Mouse (Mus musculus) forelimb bud, embryonic 11.5 days (tissue): Measurements from ENCODE around the gene Mlst8.

Experiments
- DNase-seq: peaks from one replicate; pipeline ENCODE4 v3.0.0-alpha.2; 2012; ENCODE audit warnings: low read depth, low spot score

Mlst8 gene

GRCm38 (mm10) chr17:24489265-24490030, 10.6 kb upstream of the Mlst8 start:
- DNase-seq: no peak

DNA sequence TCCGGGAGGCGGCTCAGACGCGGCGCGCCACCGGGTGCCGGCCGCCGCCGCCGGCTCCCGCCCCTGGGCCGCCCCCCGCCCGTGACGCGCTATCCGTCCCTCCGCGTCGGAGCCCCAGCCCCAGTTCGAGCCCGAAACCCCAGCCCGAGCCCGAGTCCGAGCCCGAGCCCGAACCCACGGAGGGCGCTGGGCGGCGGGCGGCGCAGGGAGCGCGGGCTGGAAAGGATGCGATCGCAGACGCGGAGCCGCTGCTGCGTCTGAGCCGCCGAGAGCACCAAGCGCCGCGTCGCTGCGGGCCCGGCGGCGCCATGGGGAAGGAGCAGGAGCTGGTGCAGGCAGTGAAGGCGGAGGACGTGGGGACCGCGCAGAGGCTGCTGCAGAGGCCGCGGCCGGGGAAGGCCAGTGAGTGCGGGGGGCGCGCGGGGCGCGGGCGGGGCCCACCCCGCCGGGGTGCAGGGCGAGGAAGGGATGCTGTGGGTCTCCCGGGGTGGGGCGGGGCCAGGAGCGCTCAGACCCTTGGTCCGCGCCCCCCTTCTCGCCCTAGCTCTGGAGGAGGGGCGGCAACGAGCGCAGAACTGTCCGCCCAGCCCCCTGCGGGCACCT, 9.9 kb upstream of the Mlst8 start:
- no peak for DNase-seq

DNA sequence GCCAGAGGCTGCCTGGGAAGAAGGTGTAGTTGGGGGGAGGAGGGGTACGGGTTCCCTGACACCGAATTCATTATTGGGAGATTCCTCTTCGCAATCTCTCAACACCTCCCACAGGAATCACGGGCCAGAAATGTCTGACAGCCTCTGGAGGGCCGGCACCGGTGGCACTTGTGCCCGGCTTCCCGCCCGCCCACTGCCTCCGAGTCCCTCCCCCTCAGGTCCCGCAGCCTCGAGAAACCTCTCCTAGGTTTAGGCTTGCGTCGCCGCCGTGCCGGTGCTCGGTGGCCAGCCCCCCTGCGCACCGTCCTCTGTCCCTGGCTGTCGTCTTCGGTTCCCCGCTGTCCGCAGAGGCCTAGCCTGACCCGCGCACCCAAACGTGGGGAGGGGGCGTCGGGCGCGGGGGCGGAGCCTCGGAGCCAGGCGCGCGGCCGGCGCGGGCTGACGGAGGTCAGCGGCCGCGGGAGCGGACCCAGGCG, 9.3 kb upstream of the Mlst8 start, which contains the start of gene Caskin1:
Caskin1 (plus strand) TSS at position 416 of the 476 bp plus-strand sequence.
- no peak for DNase-seq

DNA sequence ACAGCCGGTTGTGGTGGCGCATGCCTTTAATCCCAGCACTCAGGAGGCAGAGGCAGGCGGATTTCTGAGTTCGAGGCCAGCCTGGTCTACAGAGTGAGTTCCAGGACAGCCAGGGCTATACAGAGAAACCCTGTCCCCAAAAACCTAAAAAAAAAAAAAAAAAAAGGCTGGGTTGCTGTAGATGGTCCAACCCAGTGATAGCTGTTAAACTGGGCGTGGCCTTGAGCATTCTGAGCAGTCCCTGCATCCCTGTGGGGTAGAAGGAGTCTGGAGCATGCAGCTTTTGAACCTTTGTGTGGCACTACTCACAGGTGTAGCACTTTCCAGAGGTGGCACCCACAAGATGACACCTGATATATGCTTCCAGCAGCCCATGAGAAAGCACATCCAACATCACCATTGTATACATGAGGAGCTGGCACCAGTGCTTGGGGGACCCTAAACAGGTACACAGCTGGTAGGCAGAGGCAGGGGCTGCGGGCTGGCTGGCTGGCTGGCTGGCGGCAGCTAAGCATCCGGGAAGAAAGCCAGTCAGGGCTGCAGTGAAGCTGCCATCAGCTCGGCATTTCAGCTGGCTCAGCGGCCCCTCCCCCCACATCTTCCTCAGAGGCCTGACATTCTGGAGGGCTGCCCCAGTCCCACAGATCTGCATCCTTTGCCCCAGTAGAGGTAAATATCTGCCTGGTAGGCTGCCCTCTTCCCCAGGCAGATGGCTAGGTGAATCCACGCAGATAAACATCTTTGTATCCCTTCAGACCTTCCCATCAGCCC, 6.4 kb upstream of the Mlst8 start:
- DNase-seq: no peak

GRCm38 (mm10) chr17:24483495-24483894, 4.6 kb upstream of the Mlst8 start:
- DNase-seq: no peak

DNA sequence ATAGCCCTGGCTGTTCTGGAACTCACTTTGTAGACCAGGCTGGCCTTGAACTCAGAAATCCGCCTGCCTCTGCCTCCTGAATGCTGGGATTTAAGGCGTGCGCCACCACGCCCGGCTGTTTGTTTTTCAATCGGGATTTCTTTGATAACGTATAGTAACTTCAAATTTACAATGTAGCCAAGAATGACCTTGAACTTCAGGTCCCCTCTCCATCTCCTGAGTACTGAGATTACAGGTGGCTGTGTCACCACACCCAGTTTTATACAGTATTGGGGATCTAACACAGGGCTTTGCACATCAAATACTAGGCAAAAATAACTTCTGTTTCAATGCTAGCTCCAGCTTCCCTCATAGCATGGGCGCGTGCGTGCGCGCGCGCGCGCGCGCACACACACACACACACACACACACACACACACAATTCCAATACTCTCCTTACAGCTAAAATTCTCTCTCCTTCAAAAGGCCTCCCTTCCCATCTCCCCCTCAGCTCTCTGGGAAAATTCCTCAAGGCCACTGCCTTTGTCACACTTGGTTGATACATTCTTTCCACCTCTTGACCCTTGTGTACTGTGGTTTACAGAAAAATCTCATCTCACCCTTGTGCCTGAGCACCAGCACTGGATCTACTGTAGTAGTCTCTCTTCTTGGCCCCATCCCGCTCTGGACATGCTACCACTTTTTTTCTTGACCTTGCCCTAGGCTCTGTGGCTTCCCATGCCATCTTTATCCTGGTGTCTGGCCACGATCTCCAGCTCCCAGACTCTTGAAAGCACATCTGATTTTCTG, 2.3 kb upstream of the Mlst8 start:
- no peak for DNase-seq

GRCm38 (mm10) chr17:24480201-24480826, 1.4 kb upstream of the Mlst8 start:
- DNase-seq: no peak

DNA sequence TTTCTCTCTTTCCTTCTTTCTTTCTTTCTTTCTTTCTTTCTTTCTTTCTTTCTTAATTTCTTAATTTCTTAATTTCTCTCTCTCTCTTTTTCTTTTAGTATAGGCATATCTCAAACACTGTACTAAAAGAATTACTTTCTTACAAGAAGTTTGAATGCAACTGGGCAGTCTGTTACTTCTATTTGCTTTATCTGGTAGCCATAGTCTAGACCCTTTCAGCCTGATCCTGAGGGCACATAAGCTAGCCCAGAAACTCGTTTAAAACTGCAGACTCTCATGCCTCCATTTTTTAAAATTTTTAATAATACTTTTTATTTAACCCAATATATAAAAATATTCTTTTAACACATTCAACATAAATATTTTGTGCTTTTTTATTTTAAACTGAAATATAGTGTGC, 553 bp upstream of the Mlst8 start:
- DNase-seq: no peak

GRCm38 (mm10) chr17:24477985-24478600, 785 bp downstream of the Mlst8 start:
- no peak for DNase-seq

GRCm38 (mm10) chr17:24477053-24477984, 1.6 kb downstream of the Mlst8 start:
- DNase-seq: no peak

DNA sequence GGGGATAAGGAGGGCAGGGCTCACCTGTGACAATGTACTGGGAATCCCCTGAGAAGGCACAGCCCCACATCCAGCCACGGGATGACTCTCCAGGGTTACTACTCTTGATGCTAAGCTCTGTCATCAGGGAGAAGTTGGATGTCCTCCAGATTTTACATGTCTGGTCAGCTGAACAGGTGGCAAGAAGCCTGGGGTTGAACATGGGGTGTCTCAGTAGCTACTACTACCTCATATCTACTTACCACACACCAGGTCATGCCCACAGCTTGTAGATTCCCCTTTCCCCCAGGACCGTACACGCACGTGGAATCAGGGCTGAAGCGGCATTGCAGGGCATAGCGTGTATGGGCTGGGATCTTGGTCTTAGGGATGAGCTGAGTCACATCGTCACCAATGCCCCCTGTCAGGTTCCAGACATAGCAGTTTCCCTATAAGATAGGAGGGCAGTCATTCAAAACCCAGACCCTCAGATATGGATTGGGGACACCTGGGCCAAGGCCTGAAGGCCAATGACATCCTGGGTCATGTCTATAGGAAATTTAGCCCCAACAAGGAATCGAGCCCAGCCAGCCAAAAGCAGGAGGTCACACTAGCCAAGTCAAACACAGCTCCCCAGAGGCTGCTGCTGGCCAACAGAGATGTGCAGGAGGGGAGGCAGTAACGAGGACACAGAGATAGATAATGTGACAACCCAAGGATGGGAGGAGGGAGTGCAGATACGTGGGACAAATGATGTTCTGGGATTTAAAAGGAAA, 2.7 kb downstream of the Mlst8 start:
- no peak for DNase-seq

GRCm38 (mm10) chr17:24475586-24475985, 3.3 kb downstream of the Mlst8 start:
- DNase-seq: no peak

DNA sequence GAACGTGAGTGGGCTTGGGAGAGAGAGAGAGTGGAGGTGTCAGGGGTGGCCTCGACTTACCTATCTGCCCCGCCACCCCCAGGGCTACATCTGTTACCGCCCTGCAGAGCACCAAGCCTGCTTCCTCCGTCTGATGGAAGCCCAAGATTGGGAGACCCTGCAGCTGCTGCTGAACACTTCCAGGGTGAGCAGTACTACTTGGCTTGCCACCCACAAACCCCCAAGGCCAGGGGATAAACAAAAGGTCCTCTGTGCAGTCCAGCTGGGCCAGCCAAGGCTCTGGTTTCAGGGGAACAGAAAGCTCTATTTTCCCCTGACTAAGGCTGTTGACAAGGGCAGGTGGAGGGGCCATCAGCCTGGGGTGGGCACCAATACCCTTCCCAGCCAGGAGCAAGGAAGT, 4.3 kb downstream of the Mlst8 start:
- no peak for DNase-seq

DNA sequence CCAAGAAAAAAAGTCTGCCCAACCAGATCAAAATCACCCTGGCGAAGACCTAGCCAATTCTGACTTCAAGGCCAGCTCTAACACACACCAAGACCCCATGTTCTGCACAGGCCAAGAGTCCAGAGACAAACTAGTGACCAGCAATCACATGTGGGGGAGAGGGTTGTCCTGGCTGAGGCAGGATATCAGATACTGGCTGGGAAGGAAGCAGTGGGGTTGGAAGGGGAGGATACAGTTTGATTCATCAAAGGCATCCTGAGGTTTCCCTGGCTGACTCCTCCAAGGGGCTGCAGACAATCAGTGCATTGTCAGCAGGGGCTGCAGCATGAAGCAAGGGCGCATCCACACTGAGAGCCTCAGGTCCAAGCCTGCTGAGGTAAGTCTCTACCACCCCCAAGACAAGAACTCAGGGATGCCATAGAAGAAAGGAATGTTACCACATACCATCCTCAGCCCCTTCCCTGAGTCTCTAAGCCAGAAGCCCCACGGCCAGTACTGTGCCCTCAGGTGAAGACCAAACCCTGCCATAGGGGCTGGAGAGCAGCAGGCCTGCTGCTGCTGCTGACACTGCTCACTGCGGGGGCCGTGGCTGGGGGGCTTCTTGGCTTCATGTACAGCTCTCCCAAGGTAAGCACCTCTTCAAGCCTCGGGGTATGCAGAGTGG, 5.1 kb downstream of the Mlst8 start, which contains the start of gene Bricd5:
Bricd5 (plus strand) TSS at position 273 of the 664 bp plus-strand sequence.
- DNase-seq: no peak

GRCm38 (mm10) chr17:24472512-24472911, 6.4 kb downstream of the Mlst8 start:
- no peak for DNase-seq

DNA sequence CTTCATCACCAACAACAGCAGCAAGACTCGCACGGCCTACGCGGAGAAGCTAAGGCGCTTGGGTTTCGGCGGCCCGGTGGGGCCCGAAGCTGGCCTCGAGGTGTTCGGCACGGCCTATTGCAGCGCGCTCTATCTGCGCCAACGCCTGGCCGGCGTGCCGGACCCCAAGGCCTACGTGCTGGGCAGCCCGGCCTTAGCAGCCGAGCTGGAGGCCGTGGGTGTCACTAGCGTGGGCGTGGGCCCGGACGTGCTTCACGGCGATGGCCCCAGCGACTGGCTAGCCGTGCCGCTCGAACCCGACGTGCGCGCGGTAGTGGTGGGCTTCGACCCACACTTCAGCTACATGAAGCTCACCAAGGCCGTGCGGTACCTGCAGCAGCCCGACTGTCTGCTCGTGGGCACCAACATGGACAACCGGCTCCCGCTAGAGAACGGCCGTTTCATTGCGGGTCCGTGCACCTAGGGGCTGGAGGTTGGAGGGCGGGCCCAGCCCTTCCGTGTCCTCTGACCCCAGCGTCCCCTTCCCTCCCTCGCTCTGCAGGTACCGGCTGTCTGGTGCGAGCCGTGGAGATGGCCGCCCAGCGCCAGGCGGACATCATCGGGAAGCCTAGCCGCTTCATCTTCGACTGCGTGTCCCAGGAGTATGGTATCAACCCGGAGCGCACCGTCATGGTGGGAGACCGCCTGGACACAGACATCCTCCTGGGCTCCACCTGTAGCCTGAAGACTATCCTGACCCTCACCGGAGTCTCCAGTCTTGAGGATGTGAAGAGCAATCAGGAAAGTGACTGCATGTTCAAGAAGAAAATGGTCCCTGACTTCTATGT, 8.0 kb downstream of the Mlst8 start:
- no peak for DNase-seq

DNA sequence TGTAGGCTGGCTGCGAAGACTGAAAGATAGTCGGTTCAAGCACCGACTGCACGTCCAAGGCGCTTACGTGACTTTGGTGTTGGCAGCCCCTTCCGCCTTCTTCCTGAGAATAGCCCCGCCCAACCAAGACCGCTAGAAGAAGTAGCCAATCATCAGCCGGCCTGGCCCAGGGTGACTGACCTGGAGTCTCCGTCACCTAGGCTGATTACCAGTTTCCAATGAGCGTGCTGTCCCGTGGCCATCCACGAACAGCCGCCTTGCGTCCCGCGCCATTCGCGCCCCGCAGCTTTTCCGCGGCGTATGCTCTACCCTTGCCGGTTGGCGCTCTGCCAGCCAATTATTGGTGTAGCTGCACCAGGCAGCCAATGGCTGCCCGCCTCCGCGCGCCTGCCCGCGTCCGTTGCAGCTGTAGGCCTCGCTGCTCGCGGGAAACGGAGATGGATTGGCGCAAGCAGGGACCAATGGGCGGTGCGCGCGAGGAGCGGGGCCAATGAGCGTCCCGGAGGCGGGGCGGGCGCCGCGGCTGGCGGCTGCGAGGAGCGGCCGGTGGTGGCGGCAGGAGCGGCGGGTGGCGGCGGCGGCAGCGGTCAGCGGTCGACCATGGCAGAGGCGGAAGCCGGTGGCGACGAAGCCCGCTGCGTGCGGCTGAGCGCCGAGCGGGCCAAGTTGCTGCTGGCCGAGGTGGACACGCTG, 8.8 kb downstream of the Mlst8 start, which contains the start of the genes E4f1 and Pgp:
E4f1 (minus strand) TSS at position 404 of the 693 bp plus-strand sequence.
Pgp (plus strand) TSS at position 483 of the 693 bp plus-strand sequence.
- peak; percentile 98 for DNase-seq
